Mouse (Mus musculus): ENCODE measurements at regions not wholly inside any gene's neighbourhood (a gene's known extent, or its start where the extent isn't known, plus 50 kb on each side); places are given as distances from the start of the nearest gene placed in this dataset.

DNA sequence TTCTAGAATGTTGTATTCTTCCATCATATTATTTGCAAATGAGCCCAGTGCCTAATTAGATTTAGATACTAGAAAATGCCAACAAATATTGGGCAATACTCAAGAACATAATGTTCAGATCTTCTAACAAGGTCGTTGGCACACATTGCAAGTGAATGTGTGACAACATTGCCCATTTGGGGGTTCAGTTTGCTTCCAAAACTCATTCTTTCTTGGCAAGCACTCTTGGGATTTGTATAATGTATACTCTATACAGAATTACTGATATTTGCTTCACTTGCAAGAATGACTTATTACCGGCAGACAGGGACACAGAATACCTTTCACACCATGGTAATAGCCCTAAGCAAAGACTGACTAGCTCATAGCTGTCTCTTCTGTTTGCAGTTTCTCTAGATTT lies 194.8 kb upstream of the Tmem45b start:
- TF ChIP-seq EP300 (IDR thresholded peaks at IDR 0.05; ENCODE audit: low read depth) (no peak), CTCF (IDR thresholded peaks at IDR 0.05; ENCODE audit: low read depth) (no peak)
